Mouse (Mus musculus): ENCODE data around the gene Olfr659. TPM values are rescaled to one million over a fixed set of nuclear protein-coding genes. Genes with fewer than 3 reads are reported as not detected.

Gene Olfr659
- polyA plus RNA-seq (2014; fragmentation: Nextera tagmentation; extraction: Ambion mirVana) = not detected in 2 replicates

DNA sequence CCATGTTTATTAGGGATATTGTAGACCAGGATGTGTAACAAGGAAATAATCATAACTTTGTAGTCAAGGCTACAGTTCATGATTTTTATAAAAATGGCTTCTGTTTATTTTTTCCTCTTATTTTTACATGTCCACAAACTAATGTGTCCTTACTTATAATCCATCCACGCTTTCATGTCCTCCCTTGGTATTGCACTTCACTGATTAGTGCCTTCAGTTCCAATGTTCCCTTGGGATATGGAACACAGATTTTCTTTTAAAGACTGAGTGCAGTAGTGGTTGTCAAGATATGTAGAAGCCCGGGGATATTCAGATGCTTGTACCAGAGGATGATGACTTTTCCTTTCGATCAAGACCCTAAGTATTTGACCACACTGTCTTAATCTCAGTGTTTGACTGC lies at the start of gene Olfr659:
Olfr659 (plus strand) TSS at position 301 of the 400 bp plus-strand sequence.
- Histone ChIP-seq H3K36me3 (replicated peaks; ENCODE audit: control insufficient read depth, insufficient read depth, low read depth, low read length) (no peaks in the 10 kb centered on the region), H3K9me3 (replicated peaks; ENCODE audit: control insufficient read depth, low read length) (no peaks in the 10 kb centered on the region), H3K4me1 (ENCODE audit: control insufficient read depth, insufficient read depth, low read length) (no peaks in the 10 kb centered on the region), H3K9ac (replicated peaks; ENCODE audit: low read length) (no peak within 1 kb of the TSS), H3K4me3 (ENCODE audit: low read depth, low read length) (no peak within 1 kb of the TSS), H3K27ac (replicated peaks; ENCODE audit: low read depth, low read length) (no peak within 1 kb of the TSS), H3K27me3 (ENCODE audit: control insufficient read depth, insufficient read depth, low read length) (no peaks in the 10 kb centered on the region), H3K4me2 (ENCODE audit: low read depth, low read length) (no peak within 1 kb of the TSS)
- 81% methylated on average over 3 of the region's 3 CpGs for WGBS
- ATAC-seq (replicated peaks; ENCODE audit: insufficient number of reproducible peaks, low FRiP score, low TSS enrichment, low read depth) = no peak
- no peak for DNase-seq (ENCODE audit: low spot score)

- no peak within 1 kb of the TSS for H3K4me2 ChIP-seq (ENCODE audit: low read depth, low read length)
- H3K9me3 ChIP-seq (replicated peaks; ENCODE audit: control insufficient read depth, low read length) = no peaks in the 10 kb centered on the region
- H3K4me1 ChIP-seq (ENCODE audit: control insufficient read depth, insufficient read depth, low read length) = no peaks in the 10 kb centered on the region
- DNase-seq (ENCODE audit: low spot score) (no peak), ATAC-seq (replicated peaks; ENCODE audit: insufficient number of reproducible peaks, low FRiP score, low TSS enrichment, low read depth) (no peak)
- H3K36me3 ChIP-seq (replicated peaks; ENCODE audit: control insufficient read depth, insufficient read depth, low read depth, low read length) = no peaks in the 10 kb centered on the region
- H3K27me3 ChIP-seq (ENCODE audit: control insufficient read depth, insufficient read depth, low read length) = no peaks in the 10 kb centered on the region
- no peak within 1 kb of the TSS for H3K9ac ChIP-seq (replicated peaks; ENCODE audit: low read length)
- H3K27ac ChIP-seq (replicated peaks; ENCODE audit: low read depth, low read length) = no peak within 1 kb of the TSS
- H3K4me3 ChIP-seq (ENCODE audit: low read depth, low read length) = no peak within 1 kb of the TSS
Measured at GRCm38 (mm10) chr7:104624494-104624893, 42.1 kb upstream of the Olfr659 start, which contains the start of gene Olfr657. Gene Olfr657, plus strand, starts transcription at chr7:104624794.

- Histone ChIP-seq H3K9me3 (replicated peaks; ENCODE audit: control insufficient read depth, low read length) (no peaks in the 10 kb centered on the region), H3K27ac (replicated peaks; ENCODE audit: low read depth, low read length) (no peak within 1 kb of the TSS), H3K4me3 (ENCODE audit: low read depth, low read length) (peak within 1 kb of the TSS; percentile 15; the same call in 1 of the 2 replicates), H3K36me3 (replicated peaks; ENCODE audit: control insufficient read depth, insufficient read depth, low read depth, low read length) (no peaks in the 10 kb centered on the region), H3K9ac (replicated peaks; ENCODE audit: low read length) (no peak within 1 kb of the TSS), H3K4me2 (ENCODE audit: low read depth, low read length) (peak within 1 kb of the TSS; percentile 29), H3K4me1 (ENCODE audit: control insufficient read depth, insufficient read depth, low read length) (no peaks in the 10 kb centered on the region), H3K27me3 (ENCODE audit: control insufficient read depth, insufficient read depth, low read length) (no peaks in the 10 kb centered on the region)
- ATAC-seq (replicated peaks; ENCODE audit: insufficient number of reproducible peaks, low FRiP score, low TSS enrichment, low read depth) (peak; percentile 91), DNase-seq (ENCODE audit: low spot score) (peak; percentile 64)
- 21% methylated on average over 22 of the region's 22 CpGs for WGBS
Measured at GRCm38 (mm10) chr7:104646841-104647482, 19.6 kb upstream of the Olfr659 start, which contains the start of gene Olfr658. Gene Olfr658, minus strand, starts transcription at chr7:104647305.

DNA sequence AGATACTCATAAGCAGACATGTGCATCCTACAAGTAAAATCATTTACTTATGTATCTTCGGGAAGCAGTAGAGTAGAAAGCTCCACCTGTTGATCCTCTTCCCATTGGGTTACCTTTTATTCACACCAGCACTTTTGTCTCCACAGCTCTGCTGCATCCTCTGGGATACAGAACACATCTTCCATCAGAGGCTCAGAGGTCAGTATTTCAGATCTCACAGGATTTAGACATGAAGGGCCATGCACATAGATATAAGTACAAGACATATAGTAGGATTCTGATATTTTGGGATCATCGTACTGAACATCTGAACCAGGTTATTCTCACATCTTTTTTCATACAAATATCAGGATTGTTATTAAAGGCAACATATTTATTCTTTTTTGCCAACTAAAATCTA lies 19.6 kb downstream of the Olfr659 start, which contains the start of gene Olfr661:
Olfr661 (plus strand) TSS at position 301 of the 400 bp plus-strand sequence.
- Histone ChIP-seq H3K27ac (replicated peaks; ENCODE audit: low read depth, low read length) (no peak within 1 kb of the TSS), H3K9ac (replicated peaks; ENCODE audit: low read length) (no peak within 1 kb of the TSS), H3K36me3 (replicated peaks; ENCODE audit: control insufficient read depth, insufficient read depth, low read depth, low read length) (no peaks in the 10 kb centered on the region), H3K4me2 (ENCODE audit: low read depth, low read length) (no peak within 1 kb of the TSS), H3K4me3 (ENCODE audit: low read depth, low read length) (no peak within 1 kb of the TSS), H3K4me1 (ENCODE audit: control insufficient read depth, insufficient read depth, low read length) (no peaks in the 10 kb centered on the region), H3K9me3 (replicated peaks; ENCODE audit: control insufficient read depth, low read length) (no peaks in the 10 kb centered on the region), H3K27me3 (ENCODE audit: control insufficient read depth, insufficient read depth, low read length) (no peaks in the 10 kb centered on the region)
- DNase-seq (ENCODE audit: low spot score) (no peak), ATAC-seq (replicated peaks; ENCODE audit: insufficient number of reproducible peaks, low FRiP score, low TSS enrichment, low read depth) (no peak)
- 97% methylated on average over 2 of the region's 2 CpGs for WGBS

Other genes starting within 250 kb of the Olfr659 start
- 0.50 and 1.3 TPM in 2 replicates for gene Trim30a, start 201.6 kb upstream of the Olfr659 start, polyA plus RNA-seq (2014; fragmentation: Nextera tagmentation; extraction: Ambion mirVana)
- gene Trim30d, start 158.9 kb upstream of the Olfr659 start, polyA plus RNA-seq (2014; fragmentation: Nextera tagmentation; extraction: Ambion mirVana) = 0.25 and 0.31 TPM in 2 replicates
- gene Olfr651, start 116.6 kb upstream of the Olfr659 start, polyA plus RNA-seq (2014; fragmentation: Nextera tagmentation; extraction: Ambion mirVana) = not detected in 2 replicates
- not detected in 2 replicates for gene Olfr652, start 105.9 kb upstream of the Olfr659 start, polyA plus RNA-seq (2014; fragmentation: Nextera tagmentation; extraction: Ambion mirVana)
- not detected in 2 replicates for gene Olfr653, start 89.4 kb upstream of the Olfr659 start, polyA plus RNA-seq (2014; fragmentation: Nextera tagmentation; extraction: Ambion mirVana)
- not detected in 2 replicates for gene Olfr654, start 79.7 kb upstream of the Olfr659 start, polyA plus RNA-seq (2014; fragmentation: Nextera tagmentation; extraction: Ambion mirVana)
- gene Olfr655, start 65.0 kb upstream of the Olfr659 start, polyA plus RNA-seq (2014; fragmentation: Nextera tagmentation; extraction: Ambion mirVana) = not detected in 2 replicates
- gene Olfr656, start 52.8 kb upstream of the Olfr659 start, polyA plus RNA-seq (2014; fragmentation: Nextera tagmentation; extraction: Ambion mirVana) = not detected in 2 replicates
- not detected in 2 replicates for gene Olfr657, start 42.0 kb upstream of the Olfr659 start, polyA plus RNA-seq (2014; fragmentation: Nextera tagmentation; extraction: Ambion mirVana)
- not detected in 2 replicates for gene Olfr658, start 19.4 kb upstream of the Olfr659 start, polyA plus RNA-seq (2014; fragmentation: Nextera tagmentation; extraction: Ambion mirVana)
- gene Olfr661, start 19.7 kb downstream of the Olfr659 start, polyA plus RNA-seq (2014; fragmentation: Nextera tagmentation; extraction: Ambion mirVana) = not detected in 2 replicates
- not detected in 2 replicates for gene Usp17le, start 110.7 kb downstream of the Olfr659 start, polyA plus RNA-seq (2014; fragmentation: Nextera tagmentation; extraction: Ambion mirVana)
- not detected in 2 replicates for gene Usp17lb, start 175.8 kb downstream of the Olfr659 start, polyA plus RNA-seq (2014; fragmentation: Nextera tagmentation; extraction: Ambion mirVana)
- not detected in 2 replicates for gene Usp17la, start 190.3 kb downstream of the Olfr659 start, polyA plus RNA-seq (2014; fragmentation: Nextera tagmentation; extraction: Ambion mirVana)
- gene Olfr665, start 211.3 kb downstream of the Olfr659 start, polyA plus RNA-seq (2014; fragmentation: Nextera tagmentation; extraction: Ambion mirVana) = not detected in 2 replicates
- not detected in 2 replicates for gene Olfr666, start 229.2 kb downstream of the Olfr659 start, polyA plus RNA-seq (2014; fragmentation: Nextera tagmentation; extraction: Ambion mirVana)

All from embryonic facial prominence, embryonic 11.5 days (tissue).